Mouse (Mus musculus) cerebellum, adult (tissue): ENCODE results near the gene Gm5134.

Experiments used
- ATAC-seq: cut with Nextera tagmentation; 2 replicates; pipeline ENCODE4 v1.9.2; 2017; ENCODE audit warnings: mild to moderate bottlenecking, moderate library complexity, mixed read lengths; ENCODE audit not compliant: insufficient number of reproducible peaks, low FRiP score, low TSS enrichment

Gene Gm5134

DNA sequence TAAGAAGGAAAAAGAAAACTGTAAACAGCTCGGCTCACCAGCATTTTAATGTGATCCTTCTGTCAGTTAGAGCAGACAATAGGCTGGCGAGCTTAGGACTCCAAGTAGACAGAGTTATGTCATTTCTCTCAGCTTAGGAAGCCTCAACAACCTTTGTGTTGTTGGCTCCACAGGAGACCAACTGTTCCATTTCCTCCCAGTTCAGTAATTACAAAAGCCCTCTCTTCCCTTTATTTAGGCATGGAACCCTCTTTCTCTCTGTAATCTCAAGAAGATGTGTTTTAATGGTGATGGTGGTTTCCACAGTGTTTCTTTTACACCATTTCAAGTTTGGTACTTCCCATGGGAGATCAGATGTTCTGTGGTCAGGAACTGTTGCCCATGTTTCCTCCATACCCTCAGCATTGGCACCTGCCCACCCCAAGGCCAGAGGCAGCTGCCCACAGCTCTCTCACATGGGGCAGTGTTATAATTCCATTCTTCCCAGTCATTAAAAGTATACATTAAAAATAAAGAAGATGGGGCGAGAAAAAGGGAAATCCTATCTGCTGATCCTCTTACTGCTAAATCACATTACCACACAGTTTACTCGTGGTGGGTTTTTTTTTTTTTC lies 36.2 kb downstream of the Gm5134 start:
- ATAC-seq = no peak

DNA sequence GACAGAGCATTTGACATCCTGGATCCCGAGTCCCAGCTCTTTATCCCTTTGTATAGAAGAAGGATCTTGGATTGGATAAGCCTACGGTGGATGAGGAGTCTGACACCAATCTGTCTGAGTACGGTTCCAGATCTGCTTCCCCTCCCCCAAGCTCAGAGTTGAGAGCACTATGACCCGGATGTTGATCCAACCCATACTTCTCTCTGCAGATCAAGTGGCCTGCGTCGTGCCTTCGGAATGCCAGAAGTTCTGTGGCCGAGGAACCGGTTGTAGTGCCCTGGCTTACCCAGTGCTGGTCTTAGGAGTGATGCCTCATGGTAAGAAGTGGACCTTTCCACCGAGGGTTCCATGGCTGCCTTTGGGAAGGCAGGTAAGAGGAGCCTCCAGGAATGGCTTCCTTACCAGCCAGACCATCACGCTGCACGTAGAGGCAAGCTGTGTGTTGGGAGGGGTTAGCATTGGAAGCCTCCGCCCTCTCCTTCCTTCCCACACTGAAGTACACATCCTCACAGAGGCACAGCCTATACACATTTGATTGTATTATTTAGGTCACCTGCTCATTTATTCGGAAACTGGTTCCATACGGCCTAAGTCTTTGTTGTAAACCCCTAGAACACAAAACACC lies 39.4 kb downstream of the Gm5134 start:
- ATAC-seq = no peak

DNA sequence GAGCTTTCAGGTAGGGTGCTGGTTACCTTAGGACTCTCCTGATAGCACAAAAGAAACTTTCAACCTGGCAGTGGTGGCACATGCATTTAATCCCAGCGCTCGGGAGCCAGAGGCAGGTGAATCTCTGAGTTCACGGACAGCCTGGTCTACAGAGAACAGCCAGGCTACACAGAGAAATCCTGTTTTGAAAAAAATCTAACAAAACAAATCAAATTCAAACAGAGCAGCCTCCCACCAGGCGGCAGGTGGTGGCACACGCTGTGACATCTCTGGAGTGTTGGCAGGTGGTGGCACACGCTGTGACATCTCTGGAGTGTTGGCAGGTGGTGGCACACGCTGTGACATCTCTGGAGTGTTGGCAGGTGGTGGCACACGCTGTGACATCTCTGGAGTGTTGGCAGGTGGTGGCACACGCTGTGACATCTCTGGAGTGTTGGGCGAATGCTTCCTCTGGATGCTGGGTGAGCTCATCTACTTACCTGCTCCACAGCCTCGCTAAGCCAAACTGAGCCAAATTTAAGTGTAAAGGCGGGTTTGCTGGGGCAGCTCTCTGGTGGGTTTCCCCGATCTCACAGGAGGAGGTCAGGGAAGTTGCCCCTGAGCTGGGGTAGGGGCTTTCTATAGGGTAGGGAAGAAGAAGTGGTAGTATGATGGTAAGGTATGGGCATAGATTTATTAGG lies 40.4 kb downstream of the Gm5134 start:
- peak; percentile 79 for ATAC-seq

DNA sequence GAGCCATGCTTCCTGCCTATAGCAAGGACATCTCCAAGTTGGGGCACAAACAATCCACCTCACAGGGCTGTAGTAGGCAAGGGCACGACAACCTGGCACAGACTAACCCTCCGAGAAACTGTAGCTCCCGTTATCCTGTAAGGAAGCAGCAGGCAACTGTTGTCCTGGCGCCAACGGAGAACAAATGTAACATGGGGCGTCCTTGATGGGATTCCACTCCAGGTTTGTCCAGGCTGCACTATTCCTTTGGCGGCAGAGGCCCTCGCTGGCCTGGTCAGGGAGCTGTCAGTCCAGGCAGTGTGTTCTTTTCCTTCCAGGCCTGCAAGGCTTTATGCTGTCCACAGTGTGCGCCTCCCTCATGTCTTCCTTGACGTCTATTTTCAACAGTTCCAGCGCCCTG lies 41.1 kb downstream of the Gm5134 start:
- ATAC-seq = peak; percentile 56

DNA sequence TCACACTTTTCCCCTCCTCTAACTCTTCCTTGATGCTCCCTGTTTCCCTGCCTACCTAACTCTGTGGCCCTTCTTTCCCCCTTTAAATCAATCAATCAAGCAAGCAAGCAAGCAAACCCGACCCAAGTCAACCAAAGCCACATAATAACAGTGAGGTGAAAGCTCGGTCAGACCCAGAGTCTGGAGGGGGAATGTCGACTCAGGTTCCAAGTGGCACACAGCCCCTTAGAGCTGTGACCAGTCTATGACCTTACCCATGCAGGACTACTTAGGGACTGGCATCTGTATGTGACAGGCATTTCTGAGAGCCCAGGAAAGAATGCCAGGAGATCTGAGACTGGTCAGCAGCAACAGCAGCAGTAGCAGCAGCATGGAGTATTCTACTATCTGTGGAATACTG lies 42.0 kb downstream of the Gm5134 start:
- no peak for ATAC-seq

DNA sequence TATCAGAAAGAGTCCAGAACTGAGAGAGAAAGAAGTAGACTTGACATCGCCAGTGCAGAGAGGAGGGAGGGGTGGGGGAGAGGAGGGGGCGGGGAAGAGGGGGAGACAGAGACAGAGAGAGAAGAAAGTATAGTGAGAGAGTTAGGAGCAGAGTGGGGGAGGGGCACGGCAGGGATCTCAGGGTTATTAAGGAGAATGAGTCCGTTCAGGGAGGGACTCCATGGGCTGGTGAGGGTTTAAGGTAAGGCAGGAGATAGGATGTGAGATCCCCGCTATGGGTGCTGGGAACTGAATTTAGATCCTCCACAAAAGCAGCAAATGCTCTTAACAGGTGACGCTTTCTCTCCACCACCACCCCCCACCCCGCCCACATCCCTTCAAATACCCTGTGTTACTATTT lies 46.8 kb downstream of the Gm5134 start:
- no peak for ATAC-seq

DNA sequence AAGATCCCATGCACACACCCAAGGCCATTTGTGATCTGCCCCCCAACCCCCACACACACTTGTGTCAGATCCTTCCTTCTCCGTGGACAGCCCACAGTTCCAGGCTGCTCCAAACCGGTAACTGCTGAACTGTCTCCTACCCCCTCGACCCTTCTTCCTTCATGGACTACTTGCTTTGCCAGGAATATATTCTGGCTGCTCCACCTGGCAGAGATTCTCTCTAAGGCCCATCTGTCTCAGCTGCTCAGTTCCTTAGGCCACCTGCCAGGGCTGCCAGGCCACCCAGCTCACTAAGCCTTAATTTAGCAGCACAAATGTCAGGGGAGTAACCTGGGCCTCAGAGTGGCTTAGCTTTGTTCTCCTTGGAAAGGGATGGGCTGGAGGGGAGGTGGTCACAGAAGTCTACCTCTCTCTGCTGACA lies 47.8 kb downstream of the Gm5134 start:
- ATAC-seq = peak; percentile 89

DNA sequence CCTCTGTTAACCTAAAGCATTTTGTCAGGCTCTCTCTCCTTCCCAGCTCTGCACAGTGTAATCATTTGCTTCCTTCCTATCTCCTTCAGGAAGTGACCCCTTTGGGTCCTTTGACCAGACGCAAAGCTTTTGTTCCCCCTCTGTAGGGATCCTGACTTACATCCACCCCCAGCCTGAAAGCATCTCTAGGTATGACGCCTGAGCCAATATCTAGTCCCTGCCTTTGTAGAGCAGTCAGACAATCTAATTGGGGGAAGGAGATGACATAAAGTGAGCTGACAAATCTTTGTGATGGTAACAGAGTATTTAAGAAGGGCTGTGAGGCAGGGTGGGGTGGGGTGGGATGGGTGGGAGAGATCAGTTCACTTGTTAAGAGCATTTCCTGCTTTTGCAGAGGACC lies 48.3 kb downstream of the Gm5134 start:
- ATAC-seq = peak; percentile 7; the same call in 1 of the 2 replicates

DNA sequence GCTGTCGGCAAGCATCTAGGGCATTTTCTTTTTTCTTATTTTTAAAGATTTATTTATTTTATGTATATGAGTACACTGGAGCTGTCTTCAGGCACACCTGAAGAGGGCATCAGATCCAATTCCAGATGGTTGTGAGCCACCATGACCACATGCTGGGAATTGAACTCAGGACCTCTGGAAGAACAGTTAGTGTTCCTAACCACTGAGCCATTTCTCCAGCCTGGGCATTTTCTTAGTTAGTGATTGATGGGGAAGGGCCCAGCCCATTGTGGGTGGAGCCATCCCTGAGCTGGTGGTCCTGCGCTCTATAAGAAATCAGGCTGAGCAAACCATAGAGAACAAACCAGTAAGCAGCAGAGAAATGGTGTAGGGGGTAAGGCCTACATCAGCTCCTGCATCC lies 48.9 kb downstream of the Gm5134 start:
- no peak for ATAC-seq

DNA sequence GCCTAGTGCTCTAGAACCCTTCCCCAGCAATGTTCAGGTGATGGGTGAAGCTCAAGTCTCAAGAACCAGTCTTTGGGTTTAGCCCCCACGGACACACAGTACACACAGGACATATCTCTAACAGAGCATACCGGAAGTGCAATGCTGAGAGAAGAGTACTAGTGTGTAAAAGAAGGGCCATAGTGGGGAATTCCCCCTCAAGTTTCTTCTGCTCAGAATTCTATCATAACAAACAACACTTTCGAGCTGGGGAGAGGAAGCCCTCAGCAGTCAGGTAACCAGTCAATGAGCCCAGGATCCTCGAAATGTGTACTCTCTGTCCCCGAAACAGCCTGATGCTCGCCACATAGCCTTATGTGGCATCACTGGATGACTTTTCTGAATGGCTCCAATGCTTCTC lies 52.1 kb downstream of the Gm5134 start:
- ATAC-seq = no peak

DNA sequence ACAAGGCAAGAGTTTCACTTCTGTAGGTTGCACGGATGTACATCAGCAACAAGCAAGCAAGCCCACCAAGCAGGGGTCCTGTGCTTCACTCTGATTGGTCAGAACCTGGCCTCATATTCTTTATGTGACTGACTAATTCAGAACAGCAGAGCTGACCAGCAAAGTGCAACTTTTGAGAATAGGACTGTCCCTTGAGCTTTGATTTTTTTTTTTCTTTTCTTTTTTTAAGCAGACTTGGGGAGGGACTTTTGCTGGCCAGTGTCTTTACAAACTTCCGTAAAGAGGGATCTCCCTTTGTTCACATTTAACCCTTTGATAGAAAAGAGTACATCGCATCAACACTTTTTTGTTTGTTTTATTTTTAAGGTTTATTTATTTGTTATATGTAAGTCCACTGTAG lies 55.5 kb downstream of the Gm5134 start:
- ATAC-seq = no peak

DNA sequence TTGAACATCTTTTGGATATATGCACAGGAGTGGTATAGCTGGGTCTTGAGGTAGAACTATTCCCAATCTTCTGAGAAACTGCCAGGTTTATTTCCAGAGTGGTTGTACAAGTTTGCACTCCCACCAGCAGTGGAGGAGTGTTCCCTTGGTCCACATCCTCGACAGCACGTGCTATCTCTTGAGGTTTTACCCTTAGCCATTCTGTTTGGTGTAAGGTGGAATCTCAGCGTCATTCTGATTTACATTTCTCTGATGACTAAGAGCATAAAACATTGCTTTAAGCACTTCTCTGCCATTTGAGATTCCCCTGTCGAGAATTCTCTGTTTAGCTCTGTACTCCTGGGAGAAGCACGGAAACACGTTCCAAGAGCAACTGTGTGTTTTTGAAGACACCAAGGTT lies 58.6 kb downstream of the Gm5134 start:
- ATAC-seq = no peak

DNA sequence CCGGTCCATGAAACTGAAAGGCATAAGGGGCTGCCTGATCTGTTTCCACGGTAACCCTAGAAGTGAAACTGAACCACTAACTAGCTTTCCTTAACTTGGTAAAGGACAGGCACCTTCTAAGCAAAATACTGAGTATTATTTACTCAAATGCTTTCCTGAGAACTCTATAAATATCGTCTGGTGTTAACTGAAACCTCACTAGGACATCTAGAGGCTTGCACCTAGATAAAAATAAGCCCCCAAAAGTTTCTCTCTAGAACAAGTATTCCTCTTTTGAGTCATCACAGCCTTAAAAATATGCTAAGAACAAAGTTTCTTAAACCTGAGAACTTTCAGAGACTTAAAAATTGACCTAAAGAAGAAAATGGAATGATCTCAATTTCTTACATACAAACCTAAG lies 62.6 kb downstream of the Gm5134 start:
- no peak for ATAC-seq

DNA sequence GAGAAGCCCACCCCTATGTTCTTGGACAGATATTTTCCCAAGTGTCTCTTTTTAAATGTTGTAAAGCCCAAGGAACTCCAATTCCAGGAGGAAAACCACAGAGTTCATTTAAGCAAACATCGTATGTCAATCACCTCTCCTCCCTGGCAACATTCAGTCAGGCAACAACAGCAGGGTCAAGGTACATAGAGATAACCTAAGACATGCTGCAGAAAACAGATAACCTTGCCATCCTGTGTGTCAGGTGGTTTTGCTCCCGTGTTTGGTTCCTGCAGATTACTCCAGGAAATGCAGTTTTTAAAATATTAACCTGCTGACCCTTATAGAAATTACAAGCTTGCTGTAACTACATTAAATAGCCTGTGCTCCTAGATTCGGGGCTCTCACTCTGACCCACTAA lies 67.4 kb downstream of the Gm5134 start:
- no peak for ATAC-seq

DNA sequence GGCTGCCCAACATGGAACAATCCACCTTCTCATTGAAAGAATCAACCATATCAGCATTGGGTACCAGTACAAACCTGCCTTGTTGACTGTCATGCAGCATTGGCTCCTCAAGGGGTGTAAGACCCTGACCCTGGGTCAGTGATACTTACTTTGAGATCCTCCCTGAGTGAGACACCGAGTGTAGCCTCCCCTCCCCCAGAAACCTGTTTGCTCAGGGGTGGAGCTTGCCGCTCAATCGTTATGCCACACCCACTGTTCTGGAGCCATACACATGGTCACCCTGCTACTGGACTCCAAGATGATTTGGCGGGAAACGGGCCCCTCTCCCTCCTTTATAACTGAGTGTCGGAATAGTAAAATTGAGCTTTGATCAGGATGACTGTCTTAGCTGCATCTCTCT lies 69.6 kb downstream of the Gm5134 start:
- ATAC-seq = no peak

DNA sequence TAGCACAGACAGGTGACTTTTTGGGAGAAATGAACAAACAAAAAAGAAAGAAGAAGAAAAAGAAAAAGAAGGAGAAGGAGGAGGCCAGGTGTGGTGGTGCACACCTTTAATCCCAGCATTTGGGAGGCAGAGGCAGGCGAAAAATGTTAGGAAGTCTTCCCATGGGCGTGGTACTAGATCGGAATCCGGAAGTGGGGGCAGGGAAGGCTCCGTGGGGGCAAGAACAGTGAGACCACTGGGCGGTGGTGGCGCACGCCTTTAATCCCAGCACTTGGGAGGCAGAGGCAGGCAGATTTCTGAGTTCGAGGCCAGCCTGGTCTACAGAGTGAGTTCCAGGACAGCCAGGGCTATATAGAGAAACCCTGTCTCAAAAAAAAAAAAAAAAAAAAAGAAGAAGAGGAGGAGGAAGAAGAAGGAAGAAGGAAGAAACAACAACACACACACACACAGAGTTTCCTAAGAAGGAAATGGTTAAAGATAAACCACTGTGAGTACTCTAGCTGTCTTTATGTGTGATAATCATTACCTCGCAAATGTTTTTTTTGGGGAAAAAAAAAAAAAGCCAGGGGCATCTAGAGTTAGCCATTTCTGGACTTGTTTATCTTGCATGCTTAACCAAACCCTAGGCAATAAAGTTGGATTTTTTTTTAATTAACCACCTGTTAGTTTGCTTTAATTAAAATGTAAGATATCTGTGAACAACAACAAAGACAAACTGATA lies 71.3 kb downstream of the Gm5134 start:
- no peak for ATAC-seq

DNA sequence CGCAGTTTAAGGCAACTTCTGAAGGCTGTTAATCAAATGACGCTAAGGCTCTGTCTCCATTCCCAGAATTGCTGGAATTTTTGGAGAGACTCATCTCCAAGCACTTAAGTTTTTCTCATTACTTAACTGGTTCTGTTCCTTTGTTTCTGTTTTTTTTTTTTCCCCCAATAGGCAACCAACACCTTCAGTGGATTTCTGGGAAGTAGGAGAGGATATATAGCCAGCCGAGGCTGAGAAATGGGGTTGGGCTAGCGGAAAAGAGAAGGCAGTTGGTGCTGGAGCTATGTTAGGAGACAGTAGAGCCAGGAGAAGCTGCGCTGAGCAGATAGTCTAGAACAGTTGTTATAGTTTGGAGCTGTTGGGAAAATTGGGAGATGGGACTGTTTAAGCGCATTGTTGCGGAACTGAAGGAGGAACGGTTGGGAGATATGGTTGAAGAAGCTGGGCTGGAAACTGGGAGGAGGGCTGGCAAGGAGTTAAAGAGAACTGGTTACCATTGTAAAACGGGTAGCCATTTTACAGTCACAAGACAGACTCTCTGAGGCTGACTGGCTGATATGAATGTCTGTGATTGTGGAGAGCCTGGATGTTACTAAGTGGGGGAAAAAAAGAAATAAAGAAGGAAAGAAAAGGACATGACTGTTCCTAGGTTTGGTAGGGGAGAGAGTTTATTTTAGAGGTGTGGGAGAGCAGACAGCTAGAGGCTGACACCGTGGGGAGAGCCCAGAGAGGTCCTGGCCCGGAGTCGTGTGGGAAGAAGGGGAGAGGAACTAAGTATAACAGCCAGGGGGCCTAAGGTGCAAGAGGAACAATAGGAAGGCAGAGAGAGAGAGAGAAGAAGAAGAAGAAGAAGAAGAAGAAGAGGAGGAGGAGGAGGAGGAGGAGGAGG lies 73.1 kb downstream of the Gm5134 start:
- ATAC-seq = no peak

DNA sequence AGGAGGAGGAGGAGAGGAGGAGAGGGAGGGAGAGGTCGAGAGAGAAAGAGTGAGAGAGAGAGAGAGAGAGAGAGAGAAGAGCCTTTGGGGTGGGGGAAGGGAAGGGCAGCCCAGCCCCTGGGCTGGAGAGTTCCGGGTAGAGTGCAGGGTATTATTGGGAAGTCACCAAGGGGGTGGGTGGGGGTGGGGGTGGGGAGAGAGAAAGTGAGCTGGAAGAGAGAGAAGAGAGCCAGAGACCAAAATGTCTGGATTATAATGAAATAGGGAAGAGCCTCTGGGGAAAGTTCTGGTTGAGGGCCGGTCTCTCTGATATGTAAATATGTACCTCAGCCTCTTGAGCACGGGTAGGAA lies 73.7 kb downstream of the Gm5134 start:
- no peak for ATAC-seq

DNA sequence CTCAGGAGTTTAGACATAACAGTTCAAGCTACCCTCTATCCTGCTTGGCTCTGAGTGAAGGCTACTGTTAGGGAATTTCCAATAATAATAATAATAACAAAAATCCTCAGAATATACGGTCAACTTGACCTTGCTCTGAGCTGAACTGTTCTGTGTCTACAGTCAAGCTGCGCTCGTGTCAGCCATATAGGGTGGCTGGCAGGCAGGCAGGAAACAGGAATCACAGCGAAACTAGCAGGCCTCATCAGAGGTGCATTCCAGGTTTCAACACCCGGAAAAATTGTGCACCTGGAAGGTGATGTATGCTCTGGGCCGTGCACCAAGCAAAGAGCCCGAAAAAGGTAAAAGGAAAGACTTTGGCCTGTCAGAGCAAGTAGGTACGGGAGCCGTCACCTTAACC lies 74.1 kb downstream of the Gm5134 start:
- ATAC-seq = no peak

DNA sequence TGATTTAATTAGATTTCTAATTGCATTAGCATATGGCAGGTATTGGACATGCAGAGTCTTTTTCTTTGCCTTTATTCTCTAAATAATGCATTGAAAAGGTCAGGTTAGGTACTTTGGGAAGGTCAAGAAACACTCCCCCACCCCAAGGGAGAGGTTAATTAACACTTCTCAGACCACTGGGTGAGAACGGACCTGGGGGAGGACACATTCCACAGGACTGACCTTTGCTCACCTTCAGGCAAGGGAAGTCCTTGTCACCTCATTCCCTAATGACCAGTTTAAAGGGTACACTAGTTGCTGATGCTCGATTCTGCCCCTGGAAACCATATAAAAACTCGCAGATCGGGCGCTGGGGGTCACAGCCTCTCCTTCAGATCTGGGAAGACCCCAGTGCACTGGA lies 75.0 kb downstream of the Gm5134 start:
- ATAC-seq = no peak
